14 mouse cellular contexts compared by ENCODE assay signal in the genomic region with DNA sequence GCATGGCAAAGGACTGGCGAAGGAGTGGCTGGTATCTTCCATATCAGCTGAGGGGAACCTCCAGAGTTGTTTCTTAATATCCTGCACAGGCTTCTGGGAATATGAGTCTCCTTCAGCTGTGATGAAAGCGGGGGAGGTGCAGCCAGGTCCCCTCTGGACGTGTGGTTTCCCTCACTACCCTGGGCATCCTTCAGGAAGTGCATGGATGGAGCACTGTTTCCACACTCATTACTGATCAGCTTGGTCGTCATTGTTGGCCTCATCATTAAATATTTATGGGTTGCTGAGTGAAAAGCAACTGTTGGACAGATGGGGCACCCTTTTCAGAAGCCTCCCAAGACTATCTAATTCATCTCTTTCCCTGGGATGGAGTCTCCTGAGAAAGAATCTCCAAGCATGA.
DNase-seq lines count a peak whose midpoint lies in the region; ATAC-seq and TF ChIP-seq lines count a peak whose summit lies in the region.
"Had no signal": no experiment of that assay in that cellular context is flagged by ENCODE, and none has a peak within 500 bp of the region (broad histone marks: within the 10 kb centered on the region; RNA-seq: fewer than 3 reads in every experiment).

No protein-coding gene starts in this region.

- H3K9me3 ChIP-seq in midbrain, postnatal 0 days (ENCODE audit: low read length): no peaks in the 10 kb centered on the region
- H3K9me3 ChIP-seq: megakaryocyte, embryonic 14.5 days had no signal

- no peak overlapping the region for H3K4me2 ChIP-seq in midbrain, postnatal 0 days (ENCODE audit: low read depth, low read length, poor library complexity, severe bottlenecking)

- H3K27ac ChIP-seq in midbrain, postnatal 0 days (ENCODE audit: low read depth, low read length): no peak overlapping the region

- H3K4me3 ChIP-seq in midbrain, postnatal 0 days (ENCODE audit: low read depth, low read length): no peak overlapping the region
- H3K4me3 ChIP-seq: megakaryocyte, embryonic 14.5 days had no signal

- H3K9ac ChIP-seq in midbrain, postnatal 0 days (replicated peaks; ENCODE audit: low read length, poor library complexity, severe bottlenecking): no peak overlapping the region

- 20% methylated on average over 4 of the region's 4 CpGs for WGBS in midbrain, postnatal 0 days

- peaks cover 12% of the 10 kb centered on the region for H3K4me1 ChIP-seq in midbrain, postnatal 0 days (ENCODE audit: insufficient read depth, low read length)
- H3K4me1 ChIP-seq: megakaryocyte, embryonic 14.5 days had no signal

- ATAC-seq in midbrain, postnatal 0 days (ENCODE audit: low FRiP score): no peak

- no peaks in the 10 kb centered on the region for H3K27me3 ChIP-seq in midbrain, postnatal 0 days (ENCODE audit: insufficient read depth, low read length)
- H3K27me3 ChIP-seq: megakaryocyte, embryonic 14.5 days had no signal

- H3K36me3 ChIP-seq in midbrain, postnatal 0 days (ENCODE audit: insufficient read depth, low read length): no peaks in the 10 kb centered on the region

- peak; percentile 33 for DNase-seq in heart, adult 11 months
- DNase-seq in heart, postnatal 4 days: no peak
- peak; percentile 49 for DNase-seq in embryo, embryonic 11 days
- peak; percentile 58 for DNase-seq in mesoderm, embryonic 11.5 days (ENCODE audit: low read depth, low spot score)
- peak; percentile 4 for DNase-seq in midbrain, postnatal 0 days (ENCODE audit: low spot score)
- no peak for DNase-seq in kidney, adult 11 months
- DNase-seq in ovary, postnatal 36 days (ENCODE audit: low spot score): no peak
- DNase-seq: adrenal gland, postnatal 14 days; cerebellum, adult 2 months; gastrocnemius, postnatal 10 days; lung, postnatal 14 days; right cerebral cortex, adult 18-20 months; thymus, adult 18-20 months had no signal

- TF ChIP-seq CTCF in midbrain, postnatal 0 days (IDR thresholded peaks at IDR 0.05): no peak

Comparison
In these comparisons a context has a peak if more than half of its experiments do, and no peak if none do; other contexts are left out.
1. DNase-seq: peak in heart, adult 11 months (single experiment), embryo, embryonic 11 days (single experiment), mesoderm, embryonic 11.5 days (single experiment) and midbrain, postnatal 0 days (single experiment); none in heart, postnatal 4 days (single experiment), kidney, adult 11 months (single experiment) and ovary, postnatal 36 days (single experiment).